Mouse (Mus musculus): ENCODE measurements around the gene Bmp3.

The Bmp3 gene

DNA sequence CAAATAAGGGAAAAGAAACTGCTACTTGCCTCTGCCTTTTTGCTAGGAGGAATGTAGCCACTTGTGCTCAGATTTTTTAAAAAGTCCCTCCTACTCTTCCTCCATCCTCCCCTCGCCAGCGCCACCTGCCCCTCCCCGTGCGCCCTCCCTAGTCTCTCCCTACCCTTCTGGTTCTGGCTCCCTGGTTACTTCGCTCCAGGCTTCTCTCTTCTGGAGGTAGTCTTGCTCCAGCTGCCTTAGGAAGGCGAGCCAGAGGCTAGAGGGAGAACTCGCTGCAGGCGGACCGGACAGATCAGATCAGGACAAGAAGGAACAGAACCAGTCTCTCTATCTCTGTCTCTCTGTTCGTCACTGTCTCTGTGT, at the start of gene Bmp3:
Gene Bmp3 (plus strand): TSS at position 152 of the 363 bp plus-strand sequence.
- no peak for DNase-seq (ENCODE audit: low read depth, low spot score)

DNA sequence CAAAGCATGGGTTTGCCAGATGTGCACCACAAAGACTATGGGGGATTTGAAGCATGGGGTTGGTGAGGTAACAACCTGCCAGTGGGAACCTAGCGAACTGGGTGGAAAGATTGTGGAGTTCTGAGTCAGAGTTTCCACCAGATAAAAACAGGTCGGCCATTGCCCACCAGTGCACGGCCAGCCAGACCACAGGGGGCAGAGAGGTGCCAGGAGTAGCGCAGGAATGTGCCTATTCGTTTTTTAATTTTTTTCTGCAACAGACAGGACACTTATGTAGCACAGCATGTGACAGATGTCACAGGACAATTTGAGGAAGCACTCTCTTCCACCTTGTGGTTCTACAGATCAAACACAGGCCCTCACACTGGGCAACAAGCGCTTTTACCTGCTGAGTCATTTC, 49.5 kb upstream of the Bmp3 start:
- DNase-seq (ENCODE audit: low read depth, low spot score): no peak

DNA sequence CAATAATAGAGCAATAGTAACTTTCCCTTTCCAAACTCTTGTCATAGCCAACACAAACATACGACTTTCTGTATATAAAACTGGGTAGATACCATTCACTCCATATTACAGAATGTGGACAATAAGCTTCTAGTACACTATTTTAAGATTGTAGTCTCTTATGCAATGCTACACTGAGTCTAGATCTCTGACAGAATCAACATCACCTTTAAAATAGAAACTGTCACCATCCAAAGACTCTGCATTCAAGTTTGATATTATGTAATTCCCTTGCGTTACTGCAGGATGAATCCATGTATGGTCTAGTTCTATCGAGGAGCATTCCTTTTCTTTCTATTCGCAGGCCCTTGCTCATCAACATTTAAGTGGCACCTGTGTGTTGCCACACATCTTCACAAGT, 47.7 kb upstream of the Bmp3 start:
- DNase-seq (ENCODE audit: low read depth, low spot score): no peak

DNA sequence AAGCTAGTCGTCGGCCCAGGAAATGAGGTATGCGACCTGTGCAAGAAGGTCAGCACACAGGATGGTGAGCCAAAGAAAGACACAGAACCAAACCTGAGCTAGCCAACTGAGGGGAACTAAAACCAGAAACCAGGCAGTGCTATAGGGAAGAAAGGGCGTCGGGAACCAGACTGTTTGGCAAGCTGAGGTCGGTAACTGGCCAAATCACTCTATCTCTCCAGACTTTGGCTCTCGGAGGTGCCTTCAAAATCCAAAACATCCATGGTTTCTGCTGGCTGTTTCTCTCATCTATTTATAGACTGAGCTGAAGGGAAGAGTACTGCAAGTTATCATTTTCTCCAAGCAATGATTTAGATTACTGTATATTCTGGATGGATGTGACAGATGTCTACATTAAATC, 47.2 kb upstream of the Bmp3 start:
- DNase-seq (ENCODE audit: low read depth, low spot score): no peak

DNA sequence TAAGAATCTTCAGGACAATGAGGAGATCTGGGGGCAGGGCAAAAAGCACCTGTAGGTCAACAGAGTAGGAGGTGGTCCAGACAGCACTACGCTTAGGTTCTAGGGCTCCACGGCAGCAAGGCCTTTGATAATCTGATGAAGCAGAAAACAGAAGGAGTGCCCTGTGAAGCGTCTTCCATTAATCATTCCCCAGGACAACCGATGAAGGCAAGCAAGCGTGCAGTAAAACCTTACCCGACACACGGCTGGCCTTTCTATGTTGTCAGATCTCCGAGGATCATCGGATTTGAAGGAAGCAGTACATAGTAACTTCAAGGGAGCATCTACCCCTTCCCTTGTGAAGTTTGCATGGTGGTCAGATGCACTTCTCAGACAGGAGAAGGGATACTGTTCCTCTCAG, 46.3 kb upstream of the Bmp3 start:
- no peak for DNase-seq (ENCODE audit: low read depth, low spot score)

DNA sequence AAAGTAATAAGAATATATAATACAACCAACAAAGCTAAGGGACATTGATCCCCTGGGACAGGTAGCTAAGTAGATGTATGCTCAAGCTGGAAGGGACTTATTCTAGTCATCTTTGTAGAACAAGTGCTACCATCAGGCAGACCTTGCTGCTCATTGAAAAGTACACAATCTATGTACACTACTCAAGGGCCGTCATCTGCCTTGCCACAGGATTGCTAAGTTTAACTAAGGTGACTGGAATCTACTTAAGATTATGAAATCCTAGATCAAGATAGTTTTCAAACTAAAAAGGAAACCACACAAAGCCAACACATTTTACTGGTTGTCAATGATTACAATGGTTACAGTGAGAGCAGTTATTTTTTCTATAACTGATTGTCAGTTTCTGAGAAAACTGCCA, 41.8 kb upstream of the Bmp3 start:
- no peak for DNase-seq (ENCODE audit: low read depth, low spot score)

DNA sequence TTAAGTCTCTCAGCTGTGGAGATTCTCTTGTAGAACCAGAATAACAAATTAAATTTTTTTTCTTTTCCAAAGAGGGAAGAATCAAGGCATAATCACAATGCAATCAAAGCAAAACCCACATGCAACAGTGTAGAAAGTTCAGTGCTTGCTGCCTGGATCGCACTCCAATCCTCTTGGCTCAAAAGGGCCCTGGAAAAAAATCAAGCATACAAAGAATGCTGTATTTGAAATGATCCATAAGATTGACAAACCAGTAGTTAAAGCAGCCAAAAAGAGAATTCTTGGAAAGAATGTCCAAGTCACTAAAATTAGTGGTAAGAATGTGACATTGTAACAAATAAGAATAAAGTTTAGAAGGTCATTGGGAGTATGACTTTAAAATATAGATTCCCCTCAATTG, 38.9 kb upstream of the Bmp3 start:
- DNase-seq (ENCODE audit: low read depth, low spot score): no peak

DNA sequence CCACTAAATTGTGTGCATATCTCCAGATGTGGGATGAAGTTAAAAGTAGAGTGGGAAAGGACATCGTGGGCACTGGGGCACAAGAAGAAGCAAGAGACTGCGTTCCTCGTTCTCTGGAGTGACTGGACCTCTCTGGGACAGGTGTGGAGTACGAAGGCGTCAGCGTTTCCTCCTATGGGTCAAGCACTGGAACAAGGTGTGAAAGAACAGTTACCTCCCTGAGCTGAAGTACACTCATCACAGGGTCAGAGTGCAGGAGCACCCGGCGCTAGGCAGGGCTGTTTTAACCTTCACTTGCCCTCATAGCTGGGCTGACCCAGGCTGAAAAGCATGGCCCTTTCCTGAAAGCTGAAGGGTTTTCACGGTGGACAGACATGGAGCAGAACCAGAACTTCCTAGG, 20.5 kb upstream of the Bmp3 start:
- peak; percentile 4 for DNase-seq (ENCODE audit: low read depth, low spot score)

DNA sequence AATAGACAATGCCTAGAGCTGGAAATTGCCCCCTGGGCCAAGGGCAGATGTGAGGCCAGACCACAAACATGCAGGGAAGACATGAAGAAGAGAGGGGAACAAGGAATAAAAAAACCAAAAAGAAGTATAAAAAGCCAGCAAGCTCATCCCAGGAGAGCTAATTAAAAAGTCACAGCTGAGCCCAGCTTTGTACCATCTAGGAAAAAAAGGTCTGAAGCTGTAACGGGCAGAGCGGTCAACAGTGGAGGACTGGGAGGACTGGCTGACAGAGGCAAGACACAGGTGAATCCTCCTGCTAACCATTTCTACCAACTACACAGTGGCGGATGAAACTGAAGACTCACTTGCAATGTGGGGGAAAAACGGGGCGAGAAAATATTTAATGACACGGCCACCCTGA, 19.9 kb upstream of the Bmp3 start:
- DNase-seq (ENCODE audit: low read depth, low spot score): no peak

DNA sequence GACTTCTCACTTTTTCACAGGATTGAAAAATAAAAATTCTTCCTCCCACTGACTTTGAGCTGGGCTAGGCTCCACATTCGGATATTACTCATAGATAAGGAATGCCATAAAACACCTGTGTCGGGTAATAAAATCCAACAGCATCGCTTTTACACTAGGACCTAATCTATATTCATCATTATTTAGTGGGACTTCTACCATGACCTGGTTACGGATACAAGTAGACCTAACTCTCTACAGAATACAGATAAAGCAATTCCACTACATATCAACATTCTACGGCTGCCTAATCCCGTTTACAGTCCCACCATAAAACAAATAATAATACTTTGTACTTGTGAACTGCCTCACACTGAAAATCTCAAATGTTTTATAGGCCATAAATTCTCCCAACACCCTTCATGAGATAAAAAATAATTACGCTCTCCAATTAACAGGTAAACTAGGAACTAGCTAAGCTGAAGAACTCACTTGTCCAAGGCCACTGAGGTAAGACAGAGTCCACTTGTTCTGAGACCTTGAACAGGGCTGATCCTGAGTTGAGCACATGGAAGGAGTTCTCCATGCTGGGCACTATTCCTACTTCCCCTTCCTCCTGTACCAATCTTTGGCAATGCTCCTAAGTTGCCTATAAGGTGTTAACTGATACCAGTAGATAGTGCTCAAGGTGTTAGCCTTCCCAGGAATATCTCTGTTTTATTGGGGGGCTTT, 11.5 kb upstream of the Bmp3 start:
- DNase-seq (ENCODE audit: low read depth, low spot score): no peak

DNA sequence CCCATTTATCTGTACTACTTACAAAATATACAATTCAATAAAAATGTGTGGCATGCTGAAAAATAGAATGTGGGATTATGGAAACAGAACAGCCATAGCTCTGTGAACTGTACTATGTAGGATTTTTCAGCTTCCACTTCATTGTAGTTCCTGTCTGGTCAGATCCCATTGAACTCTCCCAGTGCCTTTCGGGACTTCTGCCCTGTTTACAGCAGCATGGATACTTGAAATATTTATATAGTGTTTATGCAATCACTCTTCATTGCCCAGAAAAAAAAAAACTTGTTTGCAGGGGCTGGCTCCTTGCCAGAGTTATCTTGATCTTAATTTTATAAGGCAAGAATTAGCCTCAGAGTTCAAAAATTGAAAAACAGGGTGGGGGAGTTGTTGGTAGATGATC, 9.6 kb upstream of the Bmp3 start:
- no peak for DNase-seq (ENCODE audit: low read depth, low spot score)

DNA sequence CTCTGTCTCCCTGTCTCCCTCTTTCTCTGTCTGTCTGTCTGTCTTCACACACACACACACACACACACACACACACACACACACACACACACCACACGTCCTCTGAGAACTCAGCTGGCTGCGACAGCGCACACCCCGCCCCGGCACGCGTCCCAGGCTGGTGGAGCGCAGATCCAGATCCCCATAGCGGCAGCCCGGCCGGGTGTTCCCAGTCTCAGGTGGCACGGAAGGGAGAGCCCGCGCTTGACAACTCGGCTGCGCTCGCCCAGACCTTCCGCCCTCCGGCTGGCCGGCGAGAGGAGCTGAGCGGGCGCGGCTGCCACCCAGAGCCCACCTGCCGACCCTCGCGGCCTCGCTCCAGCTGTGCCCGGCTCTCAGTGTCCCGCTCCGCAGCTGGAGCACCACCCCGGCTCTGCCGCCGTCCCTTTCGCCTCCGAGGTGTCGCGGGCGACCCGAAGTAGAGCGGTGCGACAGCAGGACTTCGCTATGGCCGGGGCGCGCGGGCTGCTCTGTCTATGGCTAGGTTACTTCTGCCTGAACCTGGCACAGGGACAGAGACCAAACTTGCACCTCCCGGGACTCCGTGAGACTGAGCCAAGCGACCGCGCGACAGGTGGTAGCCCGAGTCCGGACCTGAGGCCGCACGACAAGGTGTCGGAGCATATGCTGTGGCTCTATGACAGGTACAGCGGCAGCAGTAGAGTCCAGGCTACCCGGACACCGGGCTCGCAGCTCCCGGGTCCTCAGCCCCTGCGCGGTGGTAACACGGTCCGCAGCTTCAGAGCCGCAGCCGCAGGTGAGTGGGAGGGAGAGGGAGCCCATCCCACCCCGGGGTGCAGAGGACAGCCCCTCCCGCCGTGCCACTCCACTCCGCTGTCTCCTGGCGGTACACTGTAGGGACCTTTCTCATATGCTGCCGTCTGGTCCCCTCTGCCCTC, 681 bp downstream of the Bmp3 start:
- DNase-seq (ENCODE audit: low read depth, low spot score): peak; percentile 71

DNA sequence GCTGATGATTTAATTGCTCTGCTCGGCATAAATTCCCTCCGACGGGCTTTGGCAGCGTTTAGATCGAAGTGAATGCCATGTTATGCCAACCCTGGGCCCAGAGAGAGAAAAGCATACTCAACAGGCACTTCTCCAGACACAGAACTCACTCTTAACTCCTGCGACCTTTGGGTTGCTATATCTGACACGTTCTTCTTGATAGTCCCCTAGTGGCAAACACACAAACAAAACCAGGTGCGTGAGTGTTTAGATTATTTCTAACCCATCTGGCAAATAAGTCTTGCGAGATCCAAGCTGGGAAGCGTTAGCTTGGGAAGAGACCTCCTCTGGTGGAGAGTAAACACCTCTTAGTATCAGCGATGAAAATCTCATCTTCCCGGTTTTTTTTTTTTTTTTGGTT, 1.5 kb downstream of the Bmp3 start:
- DNase-seq (ENCODE audit: low read depth, low spot score): peak; percentile 8

DNA sequence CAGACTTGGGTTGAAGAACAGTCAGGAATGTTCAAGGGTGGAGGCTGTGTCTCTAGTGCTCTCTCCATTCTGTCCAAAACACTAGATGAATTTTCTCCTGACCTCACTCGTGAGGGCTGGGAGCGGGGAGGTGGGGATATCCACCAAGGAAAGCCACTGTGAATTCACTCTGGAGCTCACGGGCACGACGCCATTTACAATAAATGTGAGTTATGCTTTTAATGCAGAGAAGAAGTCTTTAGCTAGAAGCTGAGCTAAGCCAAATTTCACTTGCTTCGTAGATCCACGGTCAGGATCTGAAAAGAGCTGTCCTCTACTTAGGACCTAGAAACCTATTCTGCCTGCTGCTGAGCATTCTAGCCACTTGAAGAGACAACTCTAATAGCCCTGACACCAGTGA, 2.1 kb downstream of the Bmp3 start:
- no peak for DNase-seq (ENCODE audit: low read depth, low spot score)

DNA sequence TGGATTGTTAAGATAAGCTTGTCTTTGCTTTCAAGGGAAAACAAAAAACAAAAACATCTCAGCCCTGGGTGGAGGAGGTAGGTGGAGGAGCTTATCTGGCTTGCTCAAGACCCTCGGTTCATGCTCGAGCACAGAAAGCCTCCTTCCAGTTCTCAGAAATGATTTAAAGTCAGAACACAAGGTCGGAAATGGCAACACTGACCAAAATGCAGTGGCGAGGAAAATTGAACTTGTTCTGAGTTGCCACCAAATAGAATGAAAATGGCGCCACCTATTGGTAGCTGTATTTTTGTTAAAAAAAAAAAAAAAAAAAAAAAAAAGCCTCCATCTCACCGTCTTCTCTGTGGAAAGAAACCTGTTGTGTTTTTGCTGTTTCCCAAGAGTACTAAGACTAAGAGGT, 9.7 kb downstream of the Bmp3 start:
- DNase-seq (ENCODE audit: low read depth, low spot score): peak; percentile 58

DNA sequence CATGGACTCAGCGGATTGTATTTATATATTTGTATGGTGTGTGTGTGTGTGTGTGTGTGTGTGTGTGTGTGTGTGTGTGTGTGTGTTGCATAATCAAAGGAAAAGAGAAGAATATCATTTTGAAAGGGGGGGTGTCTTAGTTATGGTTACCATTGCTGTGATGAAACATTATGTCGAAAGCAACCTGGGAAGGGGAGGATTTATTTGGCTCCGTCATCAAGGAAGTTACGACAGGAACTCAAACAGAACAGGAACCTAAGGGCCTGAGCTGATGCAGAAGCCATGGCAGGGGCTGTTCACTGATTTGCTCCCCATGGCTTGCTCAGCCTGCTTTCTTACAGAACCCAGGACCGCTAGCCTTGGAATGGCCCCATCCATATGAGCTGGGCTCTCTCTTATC, 10.9 kb downstream of the Bmp3 start:
- DNase-seq (ENCODE audit: low read depth, low spot score): no peak

DNA sequence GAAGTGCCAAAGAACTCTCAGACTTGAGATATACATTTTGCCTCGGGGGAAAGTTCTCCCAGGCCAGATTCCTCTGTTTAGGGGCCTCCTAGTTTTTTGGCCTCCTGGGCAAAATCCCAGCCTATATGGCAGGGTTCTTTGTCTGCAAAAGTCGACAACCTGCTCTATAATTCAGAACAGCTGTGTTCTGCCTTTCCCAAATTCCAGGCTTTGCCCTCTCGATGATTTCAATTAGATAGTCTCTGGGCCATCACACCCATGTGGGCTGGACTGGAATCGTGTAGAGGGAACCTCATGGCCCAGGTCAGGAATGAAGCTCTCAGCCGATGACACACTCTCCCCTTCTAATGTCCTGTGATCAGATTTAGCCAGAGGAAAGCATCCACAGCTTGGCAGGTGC, 21.8 kb downstream of the Bmp3 start:
- DNase-seq (ENCODE audit: low read depth, low spot score): no peak

DNA sequence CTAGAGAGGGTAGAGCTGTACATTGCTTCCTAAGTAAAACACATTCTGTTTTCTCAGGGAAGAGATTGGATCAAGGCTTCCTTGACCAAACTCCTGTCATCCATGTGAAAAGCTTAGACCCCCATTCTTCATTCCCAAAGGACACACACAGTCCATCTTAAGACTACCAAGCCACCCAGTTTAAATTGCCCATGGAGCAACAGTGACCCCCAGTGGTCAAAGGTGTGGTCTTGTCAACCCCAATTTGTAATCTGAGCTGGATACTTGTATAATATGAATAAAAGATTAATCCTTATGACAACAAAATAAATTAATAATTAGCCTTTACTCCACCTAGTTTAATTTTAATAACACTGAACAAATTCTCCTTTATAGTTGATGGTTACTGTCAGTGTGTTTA, 24.7 kb downstream of the Bmp3 start:
- peak; percentile 48 for DNase-seq (ENCODE audit: low read depth, low spot score)

DNA sequence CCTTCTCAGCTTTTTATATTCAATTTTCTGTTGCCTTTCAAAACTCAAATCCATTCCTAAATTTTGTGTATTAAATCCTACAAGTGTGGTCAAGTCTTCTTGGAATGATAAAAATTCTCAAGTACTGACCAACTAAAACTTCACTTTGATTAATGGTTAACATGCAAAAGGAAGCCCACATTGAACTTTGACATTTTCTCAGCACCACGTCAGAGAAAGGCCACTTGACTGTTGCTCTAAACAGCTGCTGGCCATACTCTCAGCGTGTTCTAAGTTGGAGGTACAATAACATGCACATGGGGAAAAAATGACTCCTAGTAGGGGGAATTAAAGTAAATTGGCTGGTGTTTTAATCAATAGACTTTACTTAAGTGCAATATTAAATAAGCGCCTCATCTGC, 27.9 kb downstream of the Bmp3 start:
- DNase-seq (ENCODE audit: low read depth, low spot score): no peak

DNA sequence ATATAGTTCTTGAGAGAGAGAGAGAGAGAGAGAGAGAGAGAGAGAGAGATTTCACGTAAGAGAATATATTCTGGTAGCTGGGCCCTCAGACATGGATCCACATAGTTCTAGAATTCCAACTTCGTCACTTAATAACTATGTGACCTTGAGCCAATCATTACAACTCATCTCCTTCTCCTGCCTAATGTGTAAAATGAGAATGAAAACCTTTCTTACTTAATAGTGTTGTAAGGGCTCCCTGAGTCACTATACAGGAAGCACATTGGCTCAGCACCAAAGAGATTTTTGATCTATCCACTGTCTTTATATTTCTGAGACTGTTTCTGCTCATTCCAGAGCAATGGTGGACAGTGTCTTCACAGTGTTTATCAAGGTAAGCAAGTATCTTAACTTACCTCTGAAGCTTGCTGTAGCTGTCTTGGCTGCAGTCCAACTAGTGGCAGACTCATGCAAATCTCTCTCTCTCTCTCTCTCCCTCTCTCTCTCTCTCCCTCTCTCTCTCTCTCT, 36.4 kb downstream of the Bmp3 start:
- DNase-seq (ENCODE audit: low read depth, low spot score): no peak

DNA sequence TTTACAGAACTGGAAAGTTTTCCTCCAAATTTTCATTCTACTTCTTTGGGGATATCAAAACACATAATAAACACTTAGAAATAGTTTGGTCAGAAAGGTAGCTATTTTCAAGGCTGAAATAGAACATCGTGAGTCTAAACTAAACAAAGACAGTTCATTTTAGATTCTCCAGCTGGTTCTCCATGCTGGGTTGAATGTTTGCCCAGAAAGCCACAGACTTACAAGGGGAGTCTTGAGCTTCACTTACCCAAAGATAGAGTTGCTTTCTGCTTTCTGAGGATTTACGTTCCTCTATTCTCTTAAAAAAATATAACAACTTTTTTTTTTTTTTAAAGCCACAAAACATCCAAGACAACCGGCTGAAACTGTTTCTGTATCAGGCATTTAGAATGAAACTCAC, 40.1 kb downstream of the Bmp3 start:
- no peak for DNase-seq (ENCODE audit: low read depth, low spot score)

DNA sequence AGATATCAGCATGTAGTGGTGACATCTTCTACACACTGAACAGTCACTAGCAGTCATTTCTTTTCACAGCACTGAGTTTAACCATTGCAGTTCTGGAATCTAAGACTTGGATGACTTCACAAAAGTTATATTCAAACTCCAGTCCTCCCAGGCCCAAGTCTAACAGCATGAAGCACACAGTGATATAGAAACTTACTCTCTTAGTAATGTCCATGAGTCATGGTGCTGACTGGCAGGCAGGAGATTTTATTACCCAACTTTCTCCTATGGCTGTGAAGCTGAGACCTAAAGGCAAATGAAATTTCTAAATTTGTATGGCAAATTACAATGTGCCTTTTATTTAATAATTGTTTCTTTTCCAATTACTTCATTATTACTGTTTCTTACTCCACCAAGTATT, 43.7 kb downstream of the Bmp3 start:
- DNase-seq (ENCODE audit: low read depth, low spot score): no peak

DNA sequence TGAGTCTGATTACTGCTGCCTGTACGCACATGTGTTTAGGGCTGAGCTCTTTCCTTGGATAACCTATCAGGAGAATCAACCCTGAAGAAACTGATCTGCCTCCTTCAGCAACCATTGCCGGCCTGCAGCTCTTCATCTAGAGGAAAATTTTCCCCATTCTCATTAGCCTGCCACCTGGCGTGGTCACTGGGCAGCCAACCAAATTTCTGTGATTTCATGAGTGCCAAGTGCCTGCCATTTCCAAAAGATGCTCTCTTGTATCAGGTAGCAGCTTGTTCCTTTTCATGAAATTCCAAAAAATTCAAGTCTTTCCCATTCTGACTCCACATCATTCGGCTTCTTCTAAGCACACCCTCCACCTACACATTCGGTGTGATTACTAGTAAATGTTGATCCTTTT, 46.7 kb downstream of the Bmp3 start:
- DNase-seq (ENCODE audit: low read depth, low spot score): no peak

Measured in ZHBTc4 (cell line).